Mouse (Mus musculus): ENCODE measurements at regions not wholly inside any gene's neighbourhood (a gene's known extent, or its start where the extent isn't known, plus 50 kb on each side); places are given as distances from the start of the nearest gene placed in this dataset.

- Histone ChIP-seq H3K27ac (no peak overlapping the region), H3K4me2 (ENCODE audit: low read depth) (no peak overlapping the region), H3K4me1 (replicated peaks; ENCODE audit: control insufficient read depth in 2 of 2, insufficient read depth in 2 of 2, low read length in 1 of 2) (no peaks in the 10 kb centered on the region), H3K9ac (replicated peaks) (no peak overlapping the region), H3K9me3 (ENCODE audit: control insufficient read depth, low read length) (no peaks in the 10 kb centered on the region), H3K4me3 (ENCODE audit: insufficient read depth in 1 of 2, low read depth in 2 of 2, low read length in 2 of 2) (no peak overlapping the region), H3K36me3 (replicated peaks; ENCODE audit: control insufficient read depth, insufficient read depth, low read depth) (no peaks in the 10 kb centered on the region), H3K27me3 (ENCODE audit: control insufficient read depth, insufficient read depth, low read length) (no peaks in the 10 kb centered on the region)
- 14% methylated on average over 1 of the region's 1 CpGs for WGBS (ENCODE audit: insufficient replicate concordance)
- DNase-seq (ENCODE audit: low read depth in 3 of 3, low spot score in 3 of 3), result no peak
- TF ChIP-seq EP300 (IDR thresholded peaks at IDR 0.05; ENCODE audit: low read depth) (no peak), CTCF (IDR thresholded peaks at IDR 0.05; ENCODE audit: low read depth) (no peak)
- ATAC-seq (ENCODE audit: insufficient read depth), result no peak
Observed at GRCm38 (mm10) chr14:123171865-123172264, 188.0 kb upstream of the Tmtc4 start.

GRCm38 (mm10) chr14:123163842-123164241 lies 180.0 kb upstream of the Tmtc4 start:
- H3K27ac ChIP-seq, result no peak overlapping the region
- H3K9ac ChIP-seq (replicated peaks), result no peak overlapping the region
- H3K36me3 ChIP-seq (replicated peaks; ENCODE audit: control insufficient read depth, insufficient read depth, low read depth), result no peaks in the 10 kb centered on the region
- no peaks in the 10 kb centered on the region for H3K27me3 ChIP-seq (ENCODE audit: control insufficient read depth, insufficient read depth, low read length)
- no peak overlapping the region for H3K4me2 ChIP-seq (ENCODE audit: low read depth)
- 65% methylated on average over 4 of the region's 4 CpGs for WGBS (ENCODE audit: insufficient replicate concordance)
- H3K4me1 ChIP-seq (replicated peaks; ENCODE audit: control insufficient read depth in 2 of 2, insufficient read depth in 2 of 2, low read length in 1 of 2), result no peaks in the 10 kb centered on the region
- H3K9me3 ChIP-seq (ENCODE audit: control insufficient read depth, low read length), result no peaks in the 10 kb centered on the region
- TF ChIP-seq CTCF (IDR thresholded peaks at IDR 0.05; ENCODE audit: low read depth), result no peak
- no peak for TF ChIP-seq EP300 (IDR thresholded peaks at IDR 0.05; ENCODE audit: low read depth)
- no peak overlapping the region for H3K4me3 ChIP-seq (ENCODE audit: insufficient read depth in 1 of 2, low read depth in 2 of 2, low read length in 2 of 2)
- DNase-seq (ENCODE audit: low read depth in 3 of 3, low spot score in 3 of 3), result no peak
- ATAC-seq (ENCODE audit: insufficient read depth), result no peak

GRCm38 (mm10) chr14:123143489-123144046 lies 159.7 kb upstream of the Tmtc4 start:
- H3K9ac ChIP-seq (replicated peaks), result no peak overlapping the region
- ATAC-seq (ENCODE audit: insufficient read depth), result no peak

GRCm38 (mm10) chr14:123138743-123139705 lies 155.2 kb upstream of the Tmtc4 start:
- no peaks in the 10 kb centered on the region for H3K36me3 ChIP-seq (replicated peaks; ENCODE audit: control insufficient read depth, insufficient read depth, low read depth)
- no peak overlapping the region for H3K4me2 ChIP-seq (ENCODE audit: low read depth)
- no peak for TF ChIP-seq CTCF (IDR thresholded peaks at IDR 0.05; ENCODE audit: low read depth)
- no peak for TF ChIP-seq EP300 (IDR thresholded peaks at IDR 0.05; ENCODE audit: low read depth)
- H3K9ac ChIP-seq (replicated peaks), result no peak overlapping the region
- H3K27me3 ChIP-seq (ENCODE audit: control insufficient read depth, insufficient read depth, low read length), result no peaks in the 10 kb centered on the region
- DNase-seq (ENCODE audit: low read depth in 3 of 3, low spot score in 3 of 3), result no peak
- 44% methylated on average over 6 of the region's 6 CpGs for WGBS (ENCODE audit: insufficient replicate concordance)
- no peak overlapping the region for H3K4me3 ChIP-seq (ENCODE audit: insufficient read depth in 1 of 2, low read depth in 2 of 2, low read length in 2 of 2)
- H3K4me1 ChIP-seq (replicated peaks; ENCODE audit: control insufficient read depth in 2 of 2, insufficient read depth in 2 of 2, low read length in 1 of 2), result no peaks in the 10 kb centered on the region
- no peaks in the 10 kb centered on the region for H3K9me3 ChIP-seq (ENCODE audit: control insufficient read depth, low read length)
- no peak overlapping the region for H3K27ac ChIP-seq
- no peak for ATAC-seq (ENCODE audit: insufficient read depth)

More at GRCm38 (mm10) chr14:123143489-123144046, 159.7 kb upstream of the Tmtc4 start:
- H3K4me2 ChIP-seq (ENCODE audit: low read depth), result no peak overlapping the region
- H3K4me1 ChIP-seq (replicated peaks; ENCODE audit: control insufficient read depth in 2 of 2, insufficient read depth in 2 of 2, low read length in 1 of 2), result no peaks in the 10 kb centered on the region
- H3K36me3 ChIP-seq (replicated peaks; ENCODE audit: control insufficient read depth, insufficient read depth, low read depth), result no peaks in the 10 kb centered on the region
- DNase-seq (ENCODE audit: low read depth in 3 of 3, low spot score in 3 of 3), result no peak
- no peak overlapping the region for H3K27ac ChIP-seq
- no peaks in the 10 kb centered on the region for H3K27me3 ChIP-seq (ENCODE audit: control insufficient read depth, insufficient read depth, low read length)
- no peaks in the 10 kb centered on the region for H3K9me3 ChIP-seq (ENCODE audit: control insufficient read depth, low read length)
- no peak overlapping the region for H3K4me3 ChIP-seq (ENCODE audit: insufficient read depth in 1 of 2, low read depth in 2 of 2, low read length in 2 of 2)
- TF ChIP-seq CTCF (IDR thresholded peaks at IDR 0.05; ENCODE audit: low read depth) (no peak), EP300 (IDR thresholded peaks at IDR 0.05; ENCODE audit: low read depth) (no peak)
- 74% methylated on average over 5 of the region's 5 CpGs for WGBS (ENCODE audit: insufficient replicate concordance)

GRCm38 (mm10) chr14:123133979-123134378 lies 150.1 kb upstream of the Tmtc4 start:
- H3K9me3 ChIP-seq (ENCODE audit: control insufficient read depth, low read length), result no peaks in the 10 kb centered on the region
- DNase-seq (ENCODE audit: low read depth in 3 of 3, low spot score in 3 of 3) (no peak), ATAC-seq (ENCODE audit: insufficient read depth) (no peak)
- H3K27ac ChIP-seq, result no peak overlapping the region
- H3K4me3 ChIP-seq (ENCODE audit: insufficient read depth in 1 of 2, low read depth in 2 of 2, low read length in 2 of 2), result no peak overlapping the region
- H3K9ac ChIP-seq (replicated peaks), result no peak overlapping the region
- no peak for TF ChIP-seq EP300 (IDR thresholded peaks at IDR 0.05; ENCODE audit: low read depth)
- TF ChIP-seq CTCF (IDR thresholded peaks at IDR 0.05; ENCODE audit: low read depth), result no peak
- 16% methylated on average over 1 of the region's 1 CpGs for WGBS (ENCODE audit: insufficient replicate concordance)
- no peaks in the 10 kb centered on the region for H3K4me1 ChIP-seq (replicated peaks; ENCODE audit: control insufficient read depth in 2 of 2, insufficient read depth in 2 of 2, low read length in 1 of 2)
- no peak overlapping the region for H3K4me2 ChIP-seq (ENCODE audit: low read depth)
- H3K27me3 ChIP-seq (ENCODE audit: control insufficient read depth, insufficient read depth, low read length), result no peaks in the 10 kb centered on the region
- H3K36me3 ChIP-seq (replicated peaks; ENCODE audit: control insufficient read depth, insufficient read depth, low read depth), result no peaks in the 10 kb centered on the region

Measured in liver, embryonic 14.5 days (tissue).